Mouse (Mus musculus) spleen, postnatal 36 days (tissue): ENCODE data around the gene Nek3.
A peak's percentile ranks its signal among the peaks of the same experiment; 100 is the strongest.

Experiments used
- DNase-seq, 2 experiments: peaks; one replicate each; pipeline ENCODE4 v3.0.0; 2022; ENCODE audit warnings: low spot score in 2 of 2, mixed read lengths in 1 of 2

Gene Nek3

GRCm38 (mm10) chr8:22166080-22166603, at the start of gene Nek3:
Nek3 (minus strand) TSS chr8:22166435.
- peak; percentile 83 to 85 for DNase-seq

DNA sequence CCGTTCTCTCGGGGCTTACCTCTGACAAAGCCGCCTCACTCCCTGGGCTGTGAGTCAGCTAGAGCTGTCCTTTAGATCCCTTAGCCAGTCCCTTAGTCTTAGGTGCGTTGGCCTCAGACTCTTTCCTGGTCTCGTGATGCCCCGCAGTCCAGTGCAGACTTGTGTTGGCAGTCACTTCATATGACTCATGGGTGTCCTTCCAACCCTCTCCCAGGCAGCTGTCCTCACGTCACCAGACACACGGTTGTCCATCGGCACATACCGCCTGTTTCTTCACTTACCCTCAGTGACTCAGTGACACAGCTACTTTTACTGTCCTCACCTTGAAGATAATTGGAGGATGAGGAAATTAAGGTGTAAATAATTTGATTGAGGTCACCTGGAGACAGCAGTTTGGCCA, 48.6 kb upstream of the Nek3 start:
- DNase-seq, result no peak

- DNase-seq, result no peak
Observed at GRCm38 (mm10) chr8:22209012-22209411, 42.8 kb upstream of the Nek3 start.

- DNase-seq, result no peak
Observed at GRCm38 (mm10) chr8:22207535-22207934, 41.3 kb upstream of the Nek3 start.

DNA sequence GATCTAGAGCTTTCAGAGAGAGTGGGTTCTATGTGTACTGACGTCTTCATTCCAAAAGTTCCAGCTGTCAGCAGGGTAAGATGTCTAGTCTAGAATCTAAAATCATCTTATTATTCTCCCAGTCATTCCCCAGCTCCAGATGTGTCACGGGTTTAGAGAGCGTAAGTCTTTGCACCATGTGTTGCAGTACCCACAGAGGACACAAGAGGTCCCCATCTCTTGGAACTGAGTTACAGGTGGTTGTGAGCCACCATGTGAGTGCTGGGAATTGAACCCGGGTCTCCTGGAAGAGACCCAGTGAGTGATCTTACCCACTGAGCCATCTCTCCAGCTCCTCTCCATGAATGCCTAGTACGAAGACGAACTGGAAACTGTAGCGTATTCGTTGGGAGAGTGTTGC, 33.2 kb upstream of the Nek3 start:
- no peak for DNase-seq

DNA sequence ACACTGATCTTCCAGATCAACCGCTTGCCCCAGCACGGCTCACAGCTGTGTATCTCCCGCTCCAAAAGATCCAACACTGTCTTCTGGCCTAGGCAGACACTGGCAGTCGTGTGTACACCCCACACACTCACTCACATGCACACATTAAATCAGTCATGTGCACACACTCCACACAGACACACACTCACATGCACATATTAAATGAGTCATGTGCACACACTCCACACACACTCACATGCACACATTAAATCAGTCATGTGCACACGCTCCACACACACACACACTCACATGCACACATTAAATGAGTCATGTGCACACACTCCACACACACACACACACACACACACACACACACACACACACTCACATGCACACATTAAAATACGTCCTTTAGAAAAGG, 31.7 kb upstream of the Nek3 start:
- no peak for DNase-seq

GRCm38 (mm10) chr8:22193432-22194010, 27.3 kb upstream of the Nek3 start:
- DNase-seq, result peak; percentile 27 to 29

DNA sequence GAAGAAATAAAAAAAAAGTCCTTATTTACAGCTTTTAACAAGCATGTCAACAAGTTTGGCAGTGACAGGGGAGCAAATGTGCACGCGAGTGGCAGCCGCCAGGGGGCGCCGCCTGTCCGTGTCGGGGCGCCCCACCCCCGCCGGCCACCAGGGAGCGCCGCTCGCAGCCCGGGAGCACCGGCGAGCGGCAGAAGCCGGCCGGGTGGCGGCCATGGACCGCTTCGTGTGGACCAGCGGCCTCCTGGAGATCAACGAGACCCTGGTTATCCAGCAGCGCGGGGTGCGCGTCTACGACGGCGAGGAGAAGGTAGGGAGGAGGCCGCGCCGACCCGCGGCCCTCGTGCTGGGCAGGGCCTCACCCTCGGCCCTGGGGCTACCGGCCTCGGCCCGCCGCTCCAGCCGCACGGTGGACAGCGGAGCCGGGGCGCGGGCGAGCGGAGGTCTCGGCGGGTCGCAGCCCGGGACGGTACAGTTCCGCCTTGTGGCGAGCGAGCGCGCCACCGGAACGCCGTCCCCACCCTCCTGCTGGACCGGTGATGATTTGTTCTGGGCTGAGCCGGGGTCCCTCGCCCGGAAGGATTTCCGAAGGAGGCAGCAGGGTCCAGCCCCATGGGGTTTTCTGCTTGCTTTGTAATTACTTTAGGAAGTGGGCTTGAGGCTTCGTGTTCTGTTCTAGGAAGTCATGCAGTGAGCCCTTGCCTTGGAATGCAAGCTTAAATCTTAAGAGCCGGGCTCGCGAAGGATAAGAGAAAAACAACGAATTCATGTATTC, 26.6 kb upstream of the Nek3 start, which contains the start of gene Vps36:
Gene Vps36, plus strand, starts transcription at position 150 of the 772 bp plus-strand sequence.
- peak; percentile 80 to 83 for DNase-seq

- DNase-seq, result peak; percentile 79 to 83
Observed at GRCm38 (mm10) chr8:22185431-22186397, 19.5 kb upstream of the Nek3 start, which contains the start of gene Ckap2. Ckap2 (minus strand) TSS chr8:22185819.

DNA sequence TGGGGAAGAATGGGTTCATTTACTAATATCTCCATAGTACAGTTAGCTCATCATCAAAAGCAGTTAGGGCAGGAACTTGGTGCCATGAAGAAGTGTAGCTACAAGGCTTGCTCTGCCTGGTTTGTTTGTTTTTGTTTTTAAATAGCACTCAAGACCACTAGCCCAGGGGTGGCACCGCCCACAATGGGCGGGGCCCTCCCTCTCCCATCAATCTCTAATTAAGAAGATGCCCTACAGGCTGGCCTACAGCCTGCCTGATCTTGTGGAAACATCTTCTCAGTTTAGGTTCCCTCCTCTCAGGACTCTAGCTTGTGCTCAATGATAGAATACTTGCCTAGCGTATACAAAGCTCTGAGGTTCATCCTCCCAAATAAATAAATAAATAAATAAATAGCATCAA, 18.6 kb upstream of the Nek3 start:
- DNase-seq, result peak; percentile 21 to 50

GRCm38 (mm10) chr8:22175966-22176365, 9.7 kb upstream of the Nek3 start:
- DNase-seq, result no peak

GRCm38 (mm10) chr8:22169167-22169566, 2.9 kb upstream of the Nek3 start:
- no peak for DNase-seq

DNA sequence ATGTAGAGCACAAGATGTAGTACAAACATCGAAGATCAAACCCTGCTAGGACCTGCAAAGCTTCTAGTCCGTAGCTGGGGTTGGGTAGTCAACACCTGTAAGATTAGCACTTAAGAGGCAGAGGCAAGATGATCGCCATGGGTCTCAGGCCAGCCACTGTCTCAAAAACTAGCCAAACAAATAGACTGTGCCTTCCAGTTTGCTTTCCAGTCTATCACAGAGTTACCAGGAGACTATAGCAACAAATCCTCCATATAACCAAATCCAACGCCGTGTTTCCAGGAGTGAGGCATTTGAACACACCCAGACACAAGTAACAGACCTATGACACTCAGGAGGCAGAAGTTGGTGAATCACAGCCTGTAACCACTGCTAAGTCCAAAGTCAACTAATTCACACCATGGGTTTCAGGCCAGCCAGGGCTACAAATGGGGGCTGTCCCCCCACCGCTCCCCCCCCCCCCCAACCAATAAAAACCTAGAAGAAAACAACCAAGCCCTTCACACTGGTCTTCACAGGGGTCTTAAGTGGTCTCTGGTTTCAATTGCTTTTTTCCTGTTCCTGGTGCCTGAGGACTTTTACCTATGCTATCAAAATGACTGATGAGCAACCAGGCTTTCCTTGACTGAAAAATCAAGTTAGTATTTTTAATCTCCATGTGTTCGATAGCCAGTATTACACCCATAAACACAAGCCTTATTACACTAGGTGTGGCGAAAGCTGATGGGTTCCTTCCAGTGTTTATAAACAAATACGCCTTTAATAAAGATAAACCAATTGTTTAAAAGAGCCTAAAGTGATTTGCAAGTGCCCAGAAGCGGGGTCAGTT, 770 bp downstream of the Nek3 start:
- no peak for DNase-seq

- no peak for DNase-seq
Observed at GRCm38 (mm10) chr8:22164431-22164830, 1.8 kb downstream of the Nek3 start.

DNA sequence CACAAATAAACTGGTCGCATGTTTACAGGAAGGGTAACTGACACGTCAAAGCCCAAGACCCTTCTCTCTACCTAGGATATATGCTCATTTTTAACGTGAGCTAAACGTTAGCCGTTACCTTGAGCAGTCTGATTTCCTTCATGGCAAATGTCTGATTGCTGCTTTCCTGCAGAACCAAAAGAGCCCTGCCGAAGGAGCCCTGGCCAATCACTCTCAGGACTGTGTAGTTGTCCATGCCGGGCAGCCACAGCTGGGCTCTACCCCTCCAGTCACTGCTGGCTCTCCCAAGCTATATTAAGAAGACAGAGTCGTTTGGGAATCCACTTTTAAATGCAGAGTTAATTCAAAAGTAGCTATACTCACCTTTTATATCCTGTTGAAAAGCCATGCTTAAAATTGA, 4.0 kb downstream of the Nek3 start:
- no peak for DNase-seq

DNA sequence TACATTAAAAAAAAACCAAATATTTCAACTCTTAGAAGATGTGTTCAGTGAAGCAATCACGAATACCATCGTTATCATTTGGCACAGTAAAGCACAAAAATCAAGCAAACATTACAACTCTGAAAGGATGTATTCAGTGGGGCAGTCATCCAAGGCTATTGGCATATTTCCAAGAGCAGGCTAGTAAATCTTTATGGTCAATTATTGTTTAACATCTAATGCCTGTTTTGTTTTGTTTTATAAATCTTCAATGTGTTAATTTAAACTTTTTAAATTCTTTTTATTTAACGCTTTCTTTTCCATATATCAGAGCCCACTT, 15.9 kb downstream of the Nek3 start:
- DNase-seq, result no peak

- DNase-seq, result no peak
Observed at GRCm38 (mm10) chr8:22149643-22150344, 16.4 kb downstream of the Nek3 start.

- no peak for DNase-seq
Observed at GRCm38 (mm10) chr8:22148367-22148740, 17.9 kb downstream of the Nek3 start.

DNA sequence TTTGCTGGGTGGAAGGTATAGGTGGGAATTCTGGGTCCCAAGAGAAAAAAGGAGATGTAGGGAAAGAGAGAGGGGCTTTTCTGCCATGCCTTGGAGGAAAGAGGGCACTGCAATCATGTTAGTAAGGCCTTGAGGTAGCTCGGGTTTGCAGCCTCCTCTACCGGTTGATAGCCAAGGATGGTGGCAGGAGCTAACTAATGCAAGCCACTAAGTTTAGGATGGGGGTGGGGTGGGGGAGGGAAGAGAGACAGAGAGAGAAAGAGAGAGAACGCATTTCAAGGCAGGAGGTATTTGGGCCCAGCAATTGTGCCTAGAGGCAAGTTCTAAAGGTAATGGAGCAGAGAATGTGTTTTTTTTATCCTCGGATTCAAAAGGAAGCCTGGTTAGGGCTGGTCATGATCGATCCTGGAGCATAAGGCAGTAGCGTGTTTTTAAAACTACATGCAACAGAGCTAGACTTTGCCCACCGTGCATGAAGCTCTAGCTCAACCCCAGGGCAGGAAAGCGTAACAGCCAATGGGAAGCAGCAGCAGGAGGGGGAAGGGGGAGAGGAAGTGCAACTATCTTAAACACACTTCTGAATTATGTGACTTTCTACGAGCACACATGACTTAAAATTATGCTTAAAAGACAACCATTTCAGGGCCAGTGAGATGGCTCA, 18.4 kb downstream of the Nek3 start:
- DNase-seq, result no peak

- DNase-seq, result no peak
Observed at GRCm38 (mm10) chr8:22145831-22146230, 20.4 kb downstream of the Nek3 start.
